Mouse (Mus musculus): ENCODE results near the gene Nmnat1. TPM values are rescaled to one million over a fixed set of nuclear protein-coding genes. Genes with fewer than 3 reads are reported as not detected.

Nmnat1 gene
- polyA plus RNA-seq, 1 experiment = 3.6 TPM

- H3K4me1 ChIP-seq (ENCODE audit: control insufficient read depth, insufficient read depth, low read length) = peaks cover 1% of the 10 kb centered on the region; the same call in 1 of the 2 replicates
- H3K27ac ChIP-seq (ENCODE audit: control insufficient read depth, insufficient read depth, low read depth, low read length, poor library complexity) = no peak overlapping the region; the same call in 1 of the 2 replicates
Measured at GRCm38 (mm10) chr4:149518351-149519220, 33.6 kb upstream of the Nmnat1 start.

GRCm38 (mm10) chr4:149517868-149518340 is 32.9 kb upstream of the Nmnat1 start, which contains the start of gene Ctnnbip1:
Gene Ctnnbip1, plus strand, starts transcription at chr4:149518236.
- under 1% methylated on average over 45 of the region's 46 CpGs for WGBS
- Histone ChIP-seq H3K4me1 (ENCODE audit: control insufficient read depth, insufficient read depth, low read length) (peaks cover 1% of the 10 kb centered on the region; the same call in 1 of the 2 replicates), H3K27ac (ENCODE audit: control insufficient read depth, insufficient read depth, low read depth, low read length, poor library complexity) (no peak within 1 kb of the TSS; the same call in 1 of the 2 replicates), H3K4me3 (replicated peaks; ENCODE audit: control insufficient read depth, low read depth, low read length) (peak within 1 kb of the TSS; percentile 30)
- TF ChIP-seq POLR2A (IDR thresholded peaks at IDR 0.05; ENCODE audit: borderline replicate concordance, control insufficient read depth, low read depth, low read length) (peak; percentile 7; the same call in 1 of the 2 replicates), CTCF (IDR thresholded peaks at IDR 0.05; ENCODE audit: control insufficient read depth, insufficient read depth, low read length) (no peak)

More at GRCm38 (mm10) chr4:149518351-149519220, 33.6 kb upstream of the Nmnat1 start:
- H3K4me3 ChIP-seq (replicated peaks; ENCODE audit: control insufficient read depth, low read depth, low read length) = peak overlapping the region; percentile 24
- 7% methylated on average over 52 of the region's 52 CpGs for WGBS
- TF ChIP-seq POLR2A (IDR thresholded peaks at IDR 0.05; ENCODE audit: borderline replicate concordance, control insufficient read depth, low read depth, low read length) (no peak), CTCF (IDR thresholded peaks at IDR 0.05; ENCODE audit: control insufficient read depth, insufficient read depth, low read length) (no peak)

- Histone ChIP-seq H3K4me1 (ENCODE audit: control insufficient read depth, insufficient read depth, low read length) (peaks cover 1% of the 10 kb centered on the region; the same call in 1 of the 2 replicates), H3K27ac (ENCODE audit: control insufficient read depth, insufficient read depth, low read depth, low read length, poor library complexity) (no peak overlapping the region), H3K4me3 (replicated peaks; ENCODE audit: control insufficient read depth, low read depth, low read length) (no peak overlapping the region)
- no peak for TF ChIP-seq POLR2A (IDR thresholded peaks at IDR 0.05; ENCODE audit: borderline replicate concordance, control insufficient read depth, low read depth, low read length)
- TF ChIP-seq CTCF (IDR thresholded peaks at IDR 0.05; ENCODE audit: control insufficient read depth, insufficient read depth, low read length) = no peak
- 87% methylated on average over 5 of the region's 5 CpGs for WGBS
Measured at GRCm38 (mm10) chr4:149515706-149516105, 30.7 kb upstream of the Nmnat1 start.

- TF ChIP-seq POLR2A (IDR thresholded peaks at IDR 0.05; ENCODE audit: borderline replicate concordance, control insufficient read depth, low read depth, low read length) = no peak
- no peak for TF ChIP-seq CTCF (IDR thresholded peaks at IDR 0.05; ENCODE audit: control insufficient read depth, insufficient read depth, low read length)
- Histone ChIP-seq H3K4me3 (replicated peaks; ENCODE audit: control insufficient read depth, low read depth, low read length) (no peak overlapping the region), H3K27ac (ENCODE audit: control insufficient read depth, insufficient read depth, low read depth, low read length, poor library complexity) (no peak overlapping the region), H3K4me1 (ENCODE audit: control insufficient read depth, insufficient read depth, low read length) (no peaks in the 10 kb centered on the region)
- 84% methylated on average over 7 of the region's 7 CpGs for WGBS
Measured at GRCm38 (mm10) chr4:149512072-149512471, 27.1 kb upstream of the Nmnat1 start.

GRCm38 (mm10) chr4:149511221-149511646 is 26.2 kb upstream of the Nmnat1 start:
- no peak overlapping the region for H3K27ac ChIP-seq (ENCODE audit: control insufficient read depth, insufficient read depth, low read depth, low read length, poor library complexity)
- H3K4me1 ChIP-seq (ENCODE audit: control insufficient read depth, insufficient read depth, low read length) = no peaks in the 10 kb centered on the region
- WGBS = 20% methylated on average over 6 of the region's 6 CpGs
- H3K4me3 ChIP-seq (replicated peaks; ENCODE audit: control insufficient read depth, low read depth, low read length) = no peak overlapping the region
- TF ChIP-seq CTCF (IDR thresholded peaks at IDR 0.05; ENCODE audit: control insufficient read depth, insufficient read depth, low read length) (no peak), POLR2A (IDR thresholded peaks at IDR 0.05; ENCODE audit: borderline replicate concordance, control insufficient read depth, low read depth, low read length) (no peak)

GRCm38 (mm10) chr4:149506904-149507303 is 21.9 kb upstream of the Nmnat1 start:
- H3K4me3 ChIP-seq (replicated peaks; ENCODE audit: control insufficient read depth, low read depth, low read length) = no peak overlapping the region
- no peak overlapping the region for H3K27ac ChIP-seq (ENCODE audit: control insufficient read depth, insufficient read depth, low read depth, low read length, poor library complexity)
- H3K4me1 ChIP-seq (ENCODE audit: control insufficient read depth, insufficient read depth, low read length) = no peaks in the 10 kb centered on the region
- TF ChIP-seq CTCF (IDR thresholded peaks at IDR 0.05; ENCODE audit: control insufficient read depth, insufficient read depth, low read length) = no peak
- TF ChIP-seq POLR2A (IDR thresholded peaks at IDR 0.05; ENCODE audit: borderline replicate concordance, control insufficient read depth, low read depth, low read length) = no peak
- 73% methylated on average over 3 of the region's 3 CpGs for WGBS

GRCm38 (mm10) chr4:149505261-149505967 is 20.4 kb upstream of the Nmnat1 start:
- no peak overlapping the region for H3K4me3 ChIP-seq (replicated peaks; ENCODE audit: control insufficient read depth, low read depth, low read length)
- WGBS = 82% methylated on average over 15 of the region's 15 CpGs
- TF ChIP-seq POLR2A (IDR thresholded peaks at IDR 0.05; ENCODE audit: borderline replicate concordance, control insufficient read depth, low read depth, low read length) (no peak), CTCF (IDR thresholded peaks at IDR 0.05; ENCODE audit: control insufficient read depth, insufficient read depth, low read length) (no peak)
- no peak overlapping the region for H3K27ac ChIP-seq (ENCODE audit: control insufficient read depth, insufficient read depth, low read depth, low read length, poor library complexity)
- no peaks in the 10 kb centered on the region for H3K4me1 ChIP-seq (ENCODE audit: control insufficient read depth, insufficient read depth, low read length)

- H3K4me3 ChIP-seq (replicated peaks; ENCODE audit: control insufficient read depth, low read depth, low read length) = no peak overlapping the region
- WGBS = 7% methylated on average over 3 of the region's 3 CpGs
- TF ChIP-seq POLR2A (IDR thresholded peaks at IDR 0.05; ENCODE audit: borderline replicate concordance, control insufficient read depth, low read depth, low read length) (no peak), CTCF (IDR thresholded peaks at IDR 0.05; ENCODE audit: control insufficient read depth, insufficient read depth, low read length) (no peak)
- H3K4me1 ChIP-seq (ENCODE audit: control insufficient read depth, insufficient read depth, low read length) = no peaks in the 10 kb centered on the region
- H3K27ac ChIP-seq (ENCODE audit: control insufficient read depth, insufficient read depth, low read depth, low read length, poor library complexity) = no peak overlapping the region
Measured at GRCm38 (mm10) chr4:149504858-149505257, 19.9 kb upstream of the Nmnat1 start.

Data from bone marrow, adult 2 months (tissue).